Mouse (Mus musculus) inflammation-experienced regulatory T-cells, adult 16 weeks (primary cell): ENCODE measurements around the gene Olfr1302. TPM values are rescaled to one million over a fixed set of nuclear protein-coding genes. Genes with fewer than 3 reads are reported as not detected.

ENCODE experiments used
- polyA plus RNA-seq: library from polyadenylated mRNA; unstranded; fragments of 100-300 nt; shearing (Covaris generic); gene quantifications from one replicate; pipeline ENCODE4 v1.2.1, GENCODE M21; 2017

Olfr1302 gene
- not detected for polyA plus RNA-seq

DNA sequence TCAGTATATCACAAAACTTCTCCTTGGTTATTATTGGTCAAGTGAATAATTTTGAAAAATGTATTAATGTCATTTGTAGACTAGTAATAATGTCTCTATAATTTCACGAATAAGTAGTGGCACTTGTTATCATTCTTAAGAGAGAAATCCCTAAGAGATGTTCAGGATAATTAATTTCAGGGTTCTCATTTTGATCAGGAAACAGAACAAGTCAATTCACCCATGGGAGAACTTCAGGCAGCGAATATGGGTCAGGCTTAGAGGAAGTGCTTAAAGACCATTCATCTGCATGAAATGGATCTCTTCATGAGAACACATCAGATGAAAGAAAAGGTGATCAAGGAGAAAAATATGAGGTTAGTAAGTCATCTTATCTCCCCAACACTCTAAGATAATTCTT, at the start of gene Olfr1302:
TSS of gene Olfr1302 (plus strand) at position 301 of the 400 bp plus-strand sequence.

DNA sequence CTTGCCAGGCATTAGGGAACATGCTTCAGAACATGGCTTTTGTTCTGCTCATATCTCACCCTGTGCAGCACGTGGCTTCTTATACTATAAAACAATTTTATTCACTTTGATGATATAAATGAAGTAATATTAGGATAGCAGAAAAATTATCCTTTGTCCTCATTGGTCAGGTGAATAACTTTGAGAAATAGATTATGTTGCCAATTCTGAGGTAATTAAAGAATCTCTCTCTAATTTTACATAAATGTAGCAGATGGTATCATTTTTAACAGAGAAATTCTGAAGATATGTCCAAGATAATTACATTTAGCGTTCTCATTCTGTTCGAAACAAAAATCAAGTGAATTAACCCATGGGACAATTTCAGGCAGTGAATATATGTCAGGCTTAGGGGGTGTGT, 26.5 kb upstream of the Olfr1302 start, which contains the start of gene Olfr1301:
TSS of gene Olfr1301 (plus strand) at position 301 of the 400 bp plus-strand sequence.

DNA sequence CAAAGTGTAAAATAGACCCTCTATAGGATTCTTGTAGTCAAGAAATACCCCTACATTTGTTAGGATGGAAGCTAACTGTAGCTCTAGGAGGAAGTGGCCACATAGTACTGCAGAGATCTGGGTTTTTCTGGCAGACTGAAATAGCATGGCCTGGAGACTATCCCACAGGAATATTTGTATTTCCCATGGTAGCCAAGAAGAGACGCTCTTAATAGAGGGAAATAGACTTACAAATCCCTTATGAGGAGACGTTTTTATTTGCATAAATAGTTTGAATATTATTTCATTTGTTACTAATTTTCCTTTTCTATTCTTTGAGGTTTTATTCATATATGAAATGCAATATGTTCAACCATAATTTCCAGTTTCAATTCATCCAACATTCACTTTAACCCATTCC, 43.0 kb downstream of the Olfr1302 start, which contains the start of gene Olfr1303:
TSS of gene Olfr1303 (minus strand) at position 101 of the 400 bp plus-strand sequence.

Other genes with a start within 250 kb of the Olfr1302 start
- gene Olfr1294, start 237.1 kb upstream of the Olfr1302 start, polyA plus RNA-seq = not detected
- gene Olfr1295, start 207.7 kb upstream of the Olfr1302 start, polyA plus RNA-seq = not detected
- gene Olfr1297, start 150.9 kb upstream of the Olfr1302 start, polyA plus RNA-seq = not detected
- gene Olfr1298, start 128.2 kb upstream of the Olfr1302 start, polyA plus RNA-seq = not detected
- not detected for gene Olfr1299, start 116.0 kb upstream of the Olfr1302 start, polyA plus RNA-seq
- gene Olfr1301, start 26.4 kb upstream of the Olfr1302 start, polyA plus RNA-seq = not detected
- not detected for gene Olfr1303, start 42.9 kb downstream of the Olfr1302 start, polyA plus RNA-seq
- not detected for gene Olfr1305, start 99.7 kb downstream of the Olfr1302 start, polyA plus RNA-seq
- gene Olfr1306, start 138.8 kb downstream of the Olfr1302 start, polyA plus RNA-seq = not detected
- 0.02 TPM for gene Olfr1307, start 172.0 kb downstream of the Olfr1302 start, polyA plus RNA-seq
- not detected for gene Olfr1308, start 187.5 kb downstream of the Olfr1302 start, polyA plus RNA-seq
- not detected for gene Olfr1309, start 212.9 kb downstream of the Olfr1302 start, polyA plus RNA-seq
- gene Olfr1310, start 235.3 kb downstream of the Olfr1302 start, polyA plus RNA-seq = not detected
- not detected for gene Olfr1311, start 247.0 kb downstream of the Olfr1302 start, polyA plus RNA-seq